Mouse (Mus musculus) right cerebral cortex, postnatal 36 days (tissue): ENCODE results near the gene Jph2.
"Not testable (repeated sequence)": the region's sequence is repeated elsewhere in the genome, so short reads cannot be mapped to it uniquely, and the experiment has no call there.

Experiments used
- DNase-seq, 2 experiments: peaks; one replicate each; pipeline ENCODE4 v3.0.0; 2022; ENCODE audit warnings: low spot score in 2 of 2, mixed read lengths in 1 of 2

Jph2 gene

GRCm38 (mm10) chr2:163411344-163411743 lies 13.6 kb upstream of the Jph2 start:
- DNase-seq: not testable (repeated sequence)

- no peak for DNase-seq
Measured at GRCm38 (mm10) chr2:163410211-163410610, 12.4 kb upstream of the Jph2 start.

GRCm38 (mm10) chr2:163404037-163404815 lies 6.4 kb upstream of the Jph2 start:
- DNase-seq: no peak

GRCm38 (mm10) chr2:163401221-163401620 lies 3.4 kb upstream of the Jph2 start:
- DNase-seq: peak; percentile 56 to 59

- no peak for DNase-seq
Measured at GRCm38 (mm10) chr2:163399222-163399621, 1.4 kb upstream of the Jph2 start.

GRCm38 (mm10) chr2:163398770-163399169 lies 977 bp upstream of the Jph2 start:
- DNase-seq: no peak

- no peak for DNase-seq
Measured at GRCm38 (mm10) chr2:163397071-163397470, 722 bp downstream of the Jph2 start.

GRCm38 (mm10) chr2:163394977-163395376 lies 2.8 kb downstream of the Jph2 start:
- no peak for DNase-seq

GRCm38 (mm10) chr2:163393976-163394375 lies 3.8 kb downstream of the Jph2 start:
- DNase-seq: no peak

GRCm38 (mm10) chr2:163393241-163393640 lies 4.6 kb downstream of the Jph2 start:
- DNase-seq: no peak

GRCm38 (mm10) chr2:163392436-163392835 lies 5.4 kb downstream of the Jph2 start:
- DNase-seq: no peak

GRCm38 (mm10) chr2:163386423-163387190 lies 11.2 kb downstream of the Jph2 start:
- DNase-seq: no peak

- DNase-seq: no peak
Measured at GRCm38 (mm10) chr2:163385126-163385525, 12.7 kb downstream of the Jph2 start.

GRCm38 (mm10) chr2:163381246-163381645 lies 16.5 kb downstream of the Jph2 start:
- no peak for DNase-seq

- DNase-seq: no peak
Measured at GRCm38 (mm10) chr2:163379366-163379765, 18.4 kb downstream of the Jph2 start.

- DNase-seq: no peak
Measured at GRCm38 (mm10) chr2:163376082-163376481, 21.7 kb downstream of the Jph2 start.

- DNase-seq: no peak
Measured at GRCm38 (mm10) chr2:163375468-163375867, 22.3 kb downstream of the Jph2 start.

GRCm38 (mm10) chr2:163372627-163373026 lies 25.2 kb downstream of the Jph2 start:
- no peak for DNase-seq

GRCm38 (mm10) chr2:163370175-163370574 lies 27.6 kb downstream of the Jph2 start:
- no peak for DNase-seq

GRCm38 (mm10) chr2:163364785-163365541 lies 32.8 kb downstream of the Jph2 start:
- DNase-seq: no peak

- no peak for DNase-seq
Measured at GRCm38 (mm10) chr2:163362940-163363921, 34.6 kb downstream of the Jph2 start.
